Mouse (Mus musculus): Measurements from ENCODE around the gene Card10.

DNA sequence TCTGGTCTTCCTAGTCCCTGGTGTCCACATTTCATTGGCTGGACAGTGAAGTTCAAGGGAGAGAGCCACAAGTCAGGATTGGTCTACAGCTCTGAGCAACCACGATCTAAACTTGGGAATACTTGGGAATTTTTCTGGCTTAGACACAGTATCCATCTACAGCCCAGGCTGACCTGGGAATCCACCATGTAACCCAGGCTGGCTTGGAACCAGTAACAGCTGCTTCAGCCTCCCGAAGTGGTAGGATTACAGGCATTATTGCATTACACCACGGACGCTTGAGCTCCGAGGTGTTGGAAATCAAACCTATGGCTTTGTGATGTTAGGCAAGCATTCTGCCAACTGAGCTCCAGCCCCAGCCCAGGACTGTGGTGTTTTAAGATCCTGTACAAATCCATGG is 39.1 kb downstream of the Card10 start:
- no peak for TF ChIP-seq MAFK (IDR thresholded peaks at IDR 0.05; ENCODE audit: insufficient read depth, low read depth, low read length)
- TF ChIP-seq HCFC1 (IDR thresholded peaks at IDR 0.05; ENCODE audit: borderline replicate concordance, insufficient read depth, low read length): no peak
- TF ChIP-seq CHD2 (IDR thresholded peaks at IDR 0.05; ENCODE audit: low read depth, low read length): no peak
- TF ChIP-seq ZNF384 (IDR thresholded peaks at IDR 0.05; ENCODE audit: low read depth, low read length): no peak
- no peak for TF ChIP-seq ZC3H11A (IDR thresholded peaks at IDR 0.05; ENCODE audit: borderline replicate concordance, low read depth, low read length)
